Mouse (Mus musculus) embryo, embryonic 10.5 days (tissue): ENCODE data around the gene Hivep3.
A peak's percentile ranks its signal among the peaks of the same experiment; 100 is the strongest.

ENCODE experiments used
- DNase-seq: peaks from one replicate; pipeline ENCODE4 v3.0.0-alpha.2; 2015; ENCODE audit warnings: low spot score

Gene Hivep3

GRCm38 (mm10) chr4:119948922-119949614, 215.5 kb downstream of the Hivep3 start:
- DNase-seq = no peak

DNA sequence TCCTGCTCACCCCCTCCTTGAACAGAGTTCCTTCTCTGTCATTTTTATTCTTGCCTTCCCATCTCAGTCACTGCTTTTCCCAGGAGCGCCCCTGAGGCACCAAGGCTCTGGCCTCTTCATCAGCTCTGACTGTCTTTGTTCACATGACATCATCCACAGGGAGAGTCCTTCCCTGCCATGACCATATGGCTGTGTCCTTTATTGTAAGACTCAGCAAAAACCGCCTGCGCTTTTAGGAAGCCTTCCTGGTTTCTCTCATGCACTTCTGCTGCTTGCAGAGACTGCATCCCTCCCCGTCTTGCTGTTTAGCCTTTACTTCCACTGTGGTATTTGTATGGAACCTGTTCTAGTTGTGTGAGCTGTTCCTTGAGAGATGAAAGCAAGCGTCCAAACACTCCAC, 216.6 kb downstream of the Hivep3 start:
- DNase-seq = no peak

- no peak for DNase-seq
These were observed 217.5 kb downstream of the Hivep3 start for GRCm38 (mm10) chr4:119951081-119951480.

DNA sequence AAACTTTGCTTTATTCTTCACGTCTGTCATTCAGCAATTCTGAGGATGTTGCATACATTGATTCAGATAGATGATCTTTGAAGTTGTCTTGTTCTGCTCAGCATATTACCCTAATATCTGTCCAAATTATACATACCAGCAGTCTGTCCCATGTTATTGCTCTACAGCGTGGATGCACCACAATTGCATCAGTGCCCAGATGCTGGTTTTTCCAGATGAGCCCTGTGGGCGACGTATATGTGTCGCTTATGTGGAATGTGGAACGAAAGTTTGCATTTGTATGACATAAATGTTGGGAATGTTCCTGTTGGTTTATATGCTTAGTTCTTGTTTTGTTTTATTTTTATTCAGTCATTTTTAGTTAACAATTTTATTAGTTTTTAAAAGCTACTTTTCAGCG, 221.4 kb downstream of the Hivep3 start:
- DNase-seq = no peak

DNA sequence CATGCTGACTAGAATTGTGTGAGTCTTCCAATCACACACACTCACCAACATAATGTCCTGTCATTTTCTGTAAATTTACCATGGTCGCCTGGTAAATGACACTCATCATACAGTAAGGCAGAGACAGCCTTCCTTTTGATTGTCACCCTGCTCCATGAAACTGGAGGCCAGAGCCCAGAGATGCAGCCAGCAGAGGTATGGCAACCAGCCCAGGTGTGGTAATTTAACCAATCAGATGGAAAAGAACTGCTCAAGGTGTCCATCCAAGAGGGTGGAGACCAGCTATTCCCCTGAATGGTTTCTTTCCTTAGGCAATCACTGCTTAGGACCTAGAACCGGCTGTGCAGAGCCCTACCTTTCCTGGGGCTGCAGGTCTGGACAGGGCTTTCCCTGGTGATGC, 224.4 kb downstream of the Hivep3 start:
- DNase-seq = no peak

- DNase-seq = no peak
These were observed 225.7 kb downstream of the Hivep3 start for GRCm38 (mm10) chr4:119959293-119959692.

DNA sequence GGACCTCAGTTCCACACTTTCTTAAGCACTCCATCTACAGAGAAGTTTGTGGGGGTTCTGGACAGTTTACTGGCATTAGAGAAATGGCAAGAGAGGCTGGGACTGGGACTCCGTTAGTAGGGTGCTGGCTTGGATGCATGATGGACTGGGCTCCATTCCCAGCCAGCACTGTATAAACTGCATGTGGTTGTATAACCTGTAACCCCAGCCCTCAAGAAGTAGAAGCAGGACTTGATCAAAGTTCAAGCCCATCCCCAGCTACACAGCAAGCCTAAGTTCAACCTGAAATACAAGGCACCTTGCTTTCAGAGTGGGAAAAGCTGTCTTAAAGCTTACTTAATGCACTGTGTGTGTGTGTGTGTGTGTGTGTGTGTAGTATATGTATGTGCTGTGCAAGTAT, 226.3 kb downstream of the Hivep3 start:
- no peak for DNase-seq

DNA sequence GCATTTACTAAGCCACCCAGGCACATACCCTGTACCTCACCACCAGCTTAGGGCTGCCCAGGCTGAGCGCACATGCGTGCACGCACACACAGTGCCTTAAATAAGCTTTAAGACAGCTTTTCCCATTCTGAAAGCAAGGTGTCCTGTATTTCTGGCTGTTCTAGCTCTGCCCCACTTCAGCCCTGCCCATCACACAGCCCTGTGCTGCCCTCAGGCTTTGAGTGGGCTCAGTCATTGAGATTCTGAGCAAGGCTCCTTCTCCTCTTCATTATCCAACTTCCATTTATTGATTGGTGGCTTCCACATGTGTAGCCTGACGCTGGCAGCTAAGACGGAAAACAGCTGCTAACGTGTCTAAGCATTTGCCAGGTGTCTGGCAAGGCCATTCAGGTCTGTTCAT, 226.9 kb downstream of the Hivep3 start:
- DNase-seq = no peak

GRCm38 (mm10) chr4:119961164-119961563, 227.6 kb downstream of the Hivep3 start:
- DNase-seq = no peak

GRCm38 (mm10) chr4:119962066-119962465, 228.5 kb downstream of the Hivep3 start:
- DNase-seq = no peak

- DNase-seq = peak; percentile 27
These were observed 232.8 kb downstream of the Hivep3 start for GRCm38 (mm10) chr4:119966105-119967072.

- no peak for DNase-seq
These were observed 233.6 kb downstream of the Hivep3 start for GRCm38 (mm10) chr4:119967073-119967608.

DNA sequence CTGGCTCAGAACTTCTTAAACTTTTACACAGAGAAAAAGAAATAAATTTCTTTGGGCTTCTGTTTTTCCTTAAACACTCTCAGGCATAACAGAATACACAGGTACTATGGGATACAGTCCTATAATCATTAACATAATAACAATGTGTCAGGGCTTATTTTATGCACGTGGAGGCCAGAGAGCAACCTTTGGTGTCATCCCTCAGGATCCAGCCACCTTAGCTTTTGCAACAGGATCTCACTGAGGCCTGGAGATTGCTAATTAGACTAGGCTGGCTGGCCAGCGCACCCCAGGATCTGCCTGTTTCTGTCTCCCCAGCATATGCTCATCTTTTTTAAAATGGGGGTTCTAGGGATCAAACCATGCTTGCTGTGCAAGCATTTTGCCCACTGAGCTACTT, 234.1 kb downstream of the Hivep3 start:
- DNase-seq = no peak

DNA sequence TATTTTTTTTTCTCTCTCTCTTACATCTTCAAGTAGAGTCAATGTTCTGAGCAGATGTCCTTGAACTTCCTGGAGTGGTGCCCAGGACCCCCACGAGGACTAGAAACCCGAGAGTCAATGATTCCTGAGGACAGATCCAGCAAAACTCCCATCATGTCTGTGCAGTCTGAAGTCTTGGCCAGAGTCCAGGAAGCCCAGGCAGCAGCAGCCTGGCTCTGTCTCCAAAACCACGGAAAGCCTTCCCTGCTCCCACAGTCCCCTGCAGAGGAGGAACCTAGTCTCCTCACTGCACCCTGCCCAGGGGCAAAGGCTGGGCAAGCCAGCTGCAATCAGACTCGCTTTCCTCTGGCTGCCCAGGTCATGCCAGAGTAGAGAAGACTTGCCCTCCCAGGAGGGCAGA, 234.5 kb downstream of the Hivep3 start:
- no peak for DNase-seq

DNA sequence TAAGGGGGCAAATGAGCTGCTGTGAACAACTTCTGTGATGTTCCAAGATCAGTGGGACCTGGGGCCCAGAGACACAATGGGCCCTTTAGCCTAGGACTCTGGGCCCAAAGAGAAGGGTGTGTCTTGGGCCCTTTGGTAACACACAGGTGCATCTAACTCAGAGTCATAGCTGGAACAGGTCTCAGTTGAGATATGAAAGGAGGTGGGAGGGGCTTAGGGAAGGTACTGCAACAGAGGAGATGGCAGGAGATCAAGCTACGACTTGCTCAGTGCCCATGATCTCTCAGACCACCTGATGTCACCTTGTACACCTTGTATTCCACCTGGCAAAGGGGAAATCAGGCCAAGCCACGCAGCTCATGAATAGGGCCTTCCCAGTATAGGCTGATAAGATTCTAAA, 235.3 kb downstream of the Hivep3 start:
- DNase-seq = no peak

DNA sequence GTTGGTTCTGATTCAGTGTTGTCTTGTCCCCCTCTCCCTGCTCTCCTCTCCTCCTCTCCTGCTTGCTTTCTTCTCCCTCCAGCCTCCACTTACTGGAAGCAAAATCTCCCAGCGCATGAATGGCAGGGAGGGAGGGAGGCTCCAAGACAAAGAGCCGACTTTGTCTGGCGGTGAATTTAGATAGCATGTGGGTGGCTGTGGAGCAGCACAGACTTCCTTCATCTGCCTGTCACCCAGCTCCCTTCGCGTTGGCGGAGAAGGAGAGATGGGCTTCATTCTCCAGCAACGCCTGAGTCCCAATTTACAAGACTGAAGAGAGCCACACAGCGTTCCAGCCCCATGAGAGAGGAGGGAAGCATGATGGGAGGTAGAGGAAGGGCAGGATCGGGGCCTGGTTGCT, 236.6 kb downstream of the Hivep3 start:
- DNase-seq = no peak

DNA sequence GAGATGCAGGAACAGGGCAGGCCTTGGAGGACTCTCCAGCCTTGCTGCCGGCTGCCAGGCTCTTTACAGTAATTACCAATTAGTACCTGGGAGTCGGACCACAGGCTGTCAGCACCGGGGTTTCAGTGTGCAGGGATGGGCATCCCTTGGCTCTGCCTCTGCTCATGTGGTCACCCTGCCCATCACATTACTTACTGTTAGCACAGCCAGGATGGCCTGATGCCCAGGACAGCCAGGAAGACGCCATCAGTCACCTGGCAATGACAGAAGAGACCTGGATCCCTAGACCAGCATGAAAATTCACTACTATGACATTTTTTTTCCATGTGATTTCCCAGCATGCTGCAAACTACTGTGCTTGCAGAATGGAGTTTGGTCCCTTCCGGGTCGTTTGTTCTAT, 238.8 kb downstream of the Hivep3 start:
- DNase-seq = no peak

GRCm38 (mm10) chr4:119973729-119974605, 240.4 kb downstream of the Hivep3 start:
- no peak for DNase-seq

- DNase-seq = no peak
These were observed 241.7 kb downstream of the Hivep3 start for GRCm38 (mm10) chr4:119975242-119975641.

GRCm38 (mm10) chr4:119975822-119976221, 242.2 kb downstream of the Hivep3 start:
- DNase-seq = no peak

GRCm38 (mm10) chr4:119976428-119977168, 243.0 kb downstream of the Hivep3 start:
- peak; percentile 35 for DNase-seq
